Mouse (Mus musculus): ENCODE results near the gene Gm20388. TPM values are rescaled to one million over a fixed set of nuclear protein-coding genes. Genes with fewer than 3 reads are reported as not detected.

The Gm20388 gene
- total RNA-seq, 2 experiments from 2014 or later: 2.2 to 7.6 TPM

DNA sequence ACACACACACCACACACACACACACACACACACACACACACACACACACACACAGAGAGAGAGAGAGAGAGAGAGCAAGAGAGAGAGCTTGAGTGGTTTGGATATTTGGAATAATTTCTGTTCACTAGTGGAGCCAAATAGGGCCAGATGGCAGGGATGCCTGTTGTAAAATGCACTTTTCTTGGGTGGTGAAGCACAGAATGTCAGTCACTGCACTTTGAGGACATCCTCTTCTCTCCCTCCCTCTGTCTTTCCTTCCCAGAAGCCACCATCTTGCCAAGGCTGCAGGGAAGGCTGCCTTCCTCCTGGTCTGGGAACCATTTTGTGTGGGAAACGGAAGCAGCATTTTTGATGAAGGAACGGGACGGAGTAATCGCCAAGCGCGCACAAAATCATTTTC is 1151.9 kb downstream of the Gm20388 start:
- Histone ChIP-seq H3K27ac (peak overlapping the region; percentile 67), H3K4me3 (no peak overlapping the region)
- DNase-seq (ENCODE audit: low spot score in 2 of 2): peak; percentile 37 to 48
- TF ChIP-seq CTCF (conservative IDR thresholded peaks at IDR 0.05): no peak

DNA sequence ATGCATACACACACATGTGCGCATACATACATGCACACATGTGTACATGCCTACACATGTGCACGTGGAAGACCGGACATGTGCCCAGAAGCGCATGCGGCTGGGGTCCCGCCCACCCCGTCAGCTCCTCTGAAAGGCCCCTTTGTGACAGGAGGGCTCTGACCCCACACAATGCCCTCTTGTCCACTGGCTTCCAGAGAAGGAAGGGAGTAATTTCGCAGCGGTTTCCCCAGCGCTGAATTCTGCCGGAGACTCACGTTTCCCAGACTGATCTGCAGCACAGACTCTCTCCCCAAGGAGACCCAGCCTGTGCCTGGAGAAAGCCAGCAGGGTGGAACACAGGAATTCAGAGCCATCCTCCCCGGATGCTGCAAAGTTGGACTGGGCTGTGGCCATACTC is 1153.0 kb downstream of the Gm20388 start:
- no peak overlapping the region for H3K27ac ChIP-seq
- no peak overlapping the region for H3K4me3 ChIP-seq
- DNase-seq (ENCODE audit: low spot score in 2 of 2): no peak
- no peak for TF ChIP-seq CTCF (conservative IDR thresholded peaks at IDR 0.05)

DNA sequence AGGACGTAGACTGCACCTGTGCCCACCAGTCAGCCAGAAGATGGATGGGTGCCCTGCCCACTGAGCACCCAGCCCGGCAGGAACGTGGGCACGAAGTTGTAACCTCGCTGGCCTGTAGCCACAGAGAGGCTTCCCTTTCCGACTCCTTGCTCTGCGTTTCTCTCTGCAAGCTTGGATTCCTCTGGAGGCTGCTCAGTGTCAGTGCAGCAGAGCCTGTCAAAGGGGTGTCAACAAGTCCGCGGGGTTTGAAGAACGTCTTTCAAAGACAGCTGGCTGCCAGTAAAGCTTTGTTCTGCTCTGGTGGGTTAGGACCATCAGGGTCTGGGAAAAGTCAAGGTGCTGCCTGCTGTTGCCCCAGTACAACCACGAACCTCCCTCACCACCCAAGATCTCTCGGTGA is 1160.8 kb downstream of the Gm20388 start:
- DNase-seq (ENCODE audit: low spot score in 2 of 2): no peak
- TF ChIP-seq CTCF (conservative IDR thresholded peaks at IDR 0.05): peak; percentile 61

DNA sequence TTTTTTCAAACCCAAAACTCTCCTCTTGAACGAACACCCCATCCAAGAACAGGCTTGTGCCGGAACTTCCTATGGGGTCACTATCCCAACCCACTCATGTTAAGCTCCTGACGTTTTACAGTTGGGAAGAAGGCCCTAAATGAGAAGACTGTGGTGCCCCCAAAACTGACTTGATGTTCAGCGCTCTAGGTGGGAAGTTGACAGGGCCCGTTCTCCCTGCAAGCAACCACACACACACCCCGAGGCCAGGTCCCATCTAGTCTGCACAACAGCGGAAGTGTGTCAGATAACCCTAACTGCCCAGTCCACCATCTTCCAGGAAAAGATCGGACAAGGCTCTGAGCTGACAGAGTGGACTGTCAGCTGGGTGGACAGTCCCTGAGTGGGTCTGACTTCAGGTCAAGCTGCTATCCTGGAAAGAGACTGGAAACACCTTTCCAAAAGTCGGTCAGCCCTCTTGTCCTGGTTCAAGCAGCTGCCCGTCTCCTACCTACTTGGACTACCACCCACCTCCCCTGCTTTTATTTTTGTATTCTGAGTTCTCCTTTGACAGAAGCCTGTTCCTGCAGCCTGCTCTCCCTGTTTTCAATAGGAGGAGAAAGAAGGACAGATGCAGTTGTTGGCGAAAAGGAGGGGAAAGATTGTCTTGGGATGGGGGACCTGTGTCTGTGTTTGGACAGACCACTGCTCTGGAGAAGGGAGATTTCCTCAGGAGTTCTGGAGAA is 1161.9 kb downstream of the Gm20388 start:
- no peak for DNase-seq (ENCODE audit: low spot score in 2 of 2)
- no peak for TF ChIP-seq CTCF (conservative IDR thresholded peaks at IDR 0.05)
- Histone ChIP-seq H3K27ac (no peak overlapping the region), H3K4me3 (no peak overlapping the region)

More for the DNA sequence above, 1160.8 kb downstream of the Gm20388 start:
- no peak overlapping the region for H3K27ac ChIP-seq
- no peak overlapping the region for H3K4me3 ChIP-seq

DNA sequence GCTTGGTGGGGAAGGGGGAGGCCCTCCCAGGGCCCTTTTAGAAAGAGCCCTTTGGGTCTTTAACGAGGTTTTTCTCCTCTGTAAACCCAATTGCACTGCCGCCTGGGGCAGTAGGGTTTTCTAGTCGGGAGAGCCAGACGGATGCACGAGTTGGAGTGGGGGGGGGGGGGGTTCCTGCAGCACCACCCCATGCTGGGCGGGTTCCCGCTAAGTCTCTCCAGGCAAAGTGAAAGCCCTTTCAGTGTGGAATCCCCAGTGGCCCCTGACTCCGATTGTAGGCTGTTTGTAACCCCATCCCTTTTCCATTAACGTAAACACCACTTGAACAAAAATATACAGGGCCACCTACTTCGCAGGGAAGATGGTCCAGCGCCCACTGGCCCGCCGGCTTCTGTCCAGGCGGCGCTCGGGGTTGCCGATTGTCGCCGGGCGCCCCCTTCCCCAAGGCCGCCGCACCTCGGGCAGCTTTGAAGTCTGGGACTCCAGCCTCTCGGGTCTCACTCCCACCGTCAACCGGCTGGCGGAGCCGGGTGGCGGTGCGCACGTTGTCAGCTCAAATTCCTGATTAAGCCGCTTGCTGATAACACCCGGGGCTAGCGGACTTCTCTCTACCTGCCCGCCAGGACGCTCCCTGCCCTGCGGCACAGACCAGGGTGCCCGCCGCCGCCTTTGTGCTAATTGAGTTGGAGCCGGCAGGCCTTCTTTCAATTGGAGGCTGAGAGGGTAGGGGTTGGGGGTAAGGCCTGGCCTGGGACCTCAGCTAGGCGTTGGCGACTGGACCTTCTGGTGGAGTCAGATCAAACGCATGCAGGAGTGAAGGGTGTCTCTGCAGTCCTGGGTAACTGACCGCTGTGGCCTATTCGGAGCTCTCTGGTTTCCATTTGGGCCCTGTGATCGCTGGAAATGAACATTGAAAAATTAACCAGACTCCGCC is 1162.8 kb downstream of the Gm20388 start:
- TF ChIP-seq CTCF (conservative IDR thresholded peaks at IDR 0.05): no peak
- no peak for DNase-seq (ENCODE audit: low spot score in 2 of 2)
- no peak overlapping the region for H3K4me3 ChIP-seq

DNA sequence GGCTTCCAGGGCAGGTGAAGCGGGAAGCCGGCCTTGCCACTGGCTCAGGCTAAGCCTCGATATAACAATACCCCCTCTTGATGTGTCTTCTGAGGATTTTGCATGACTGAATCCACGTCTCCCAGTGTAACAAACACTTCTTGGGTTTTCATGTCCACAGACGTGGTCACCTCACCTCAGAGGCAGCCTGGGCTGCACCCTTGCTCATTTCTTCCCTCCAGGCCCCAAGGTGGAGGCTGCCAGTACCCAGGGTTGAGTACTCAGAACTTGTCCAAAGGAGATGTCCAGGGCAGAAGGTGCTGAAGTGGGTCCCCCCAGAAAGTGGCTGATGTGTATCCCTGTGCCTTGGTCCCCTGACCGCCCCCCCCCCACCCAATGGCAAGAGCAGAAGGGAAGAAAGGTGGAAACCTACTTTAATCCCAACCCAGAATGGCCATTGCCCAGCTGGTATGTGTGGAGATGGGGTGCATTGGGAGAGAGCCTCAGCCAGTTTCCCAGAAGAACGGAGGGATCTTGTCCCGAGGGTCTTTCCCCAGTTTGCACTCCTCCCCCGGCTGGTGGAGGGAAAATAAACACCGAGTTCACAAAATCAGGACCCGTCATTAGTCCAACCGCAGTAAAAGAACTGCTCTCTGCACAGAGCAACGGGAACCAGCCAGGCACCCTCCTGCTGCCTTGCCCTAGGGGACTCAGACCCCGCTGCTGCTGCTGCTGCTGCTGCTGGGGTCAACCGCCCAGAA is 1163.6 kb downstream of the Gm20388 start:
- no peak for TF ChIP-seq CTCF (conservative IDR thresholded peaks at IDR 0.05)
- no peak overlapping the region for H3K4me3 ChIP-seq
- H3K27ac ChIP-seq: no peak overlapping the region
- DNase-seq (ENCODE audit: low spot score in 2 of 2): no peak

More for the DNA sequence above, 1162.8 kb downstream of the Gm20388 start:
- no peak overlapping the region for H3K27ac ChIP-seq

DNA sequence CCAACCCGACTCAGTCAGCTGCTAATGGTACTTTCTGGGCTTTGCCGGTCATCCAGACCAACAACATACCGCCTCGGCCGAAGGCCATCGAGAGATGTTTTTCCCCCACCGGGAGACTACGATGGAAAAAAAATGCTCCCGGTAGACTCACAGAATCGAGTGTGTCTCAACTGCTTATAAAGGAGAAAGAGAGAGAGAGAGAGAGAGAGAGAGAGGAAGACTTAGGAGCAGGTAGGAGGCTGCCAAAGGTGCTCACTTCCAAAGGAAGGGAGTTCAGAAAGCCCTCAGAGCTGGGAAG is 1164.2 kb downstream of the Gm20388 start:
- DNase-seq (ENCODE audit: low spot score in 2 of 2): no peak
- TF ChIP-seq CTCF (conservative IDR thresholded peaks at IDR 0.05): no peak
- no peak overlapping the region for H3K27ac ChIP-seq

DNA sequence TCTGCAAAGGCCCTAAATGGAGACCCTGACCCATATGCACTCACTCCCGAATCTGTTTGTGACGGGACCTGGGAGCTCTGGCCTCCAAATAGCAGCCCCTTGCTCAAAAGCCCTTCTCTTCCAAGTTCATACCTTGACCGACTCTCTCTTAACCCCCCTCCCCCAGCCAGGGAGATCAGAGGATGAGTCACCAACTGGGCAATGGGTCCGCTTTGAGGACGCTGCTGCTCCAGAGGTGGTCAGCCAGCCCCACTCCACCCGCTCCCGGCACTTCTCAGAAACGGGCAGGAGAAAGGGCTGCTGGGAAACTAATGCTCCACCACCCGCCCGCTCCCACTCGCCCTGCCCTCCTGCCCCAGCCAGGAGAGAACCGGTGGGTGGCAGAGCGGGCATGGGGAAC is 1165.3 kb downstream of the Gm20388 start:
- no peak for DNase-seq (ENCODE audit: low spot score in 2 of 2)

More for the DNA sequence above, 1164.2 kb downstream of the Gm20388 start:
- H3K4me3 ChIP-seq: no peak overlapping the region

DNA sequence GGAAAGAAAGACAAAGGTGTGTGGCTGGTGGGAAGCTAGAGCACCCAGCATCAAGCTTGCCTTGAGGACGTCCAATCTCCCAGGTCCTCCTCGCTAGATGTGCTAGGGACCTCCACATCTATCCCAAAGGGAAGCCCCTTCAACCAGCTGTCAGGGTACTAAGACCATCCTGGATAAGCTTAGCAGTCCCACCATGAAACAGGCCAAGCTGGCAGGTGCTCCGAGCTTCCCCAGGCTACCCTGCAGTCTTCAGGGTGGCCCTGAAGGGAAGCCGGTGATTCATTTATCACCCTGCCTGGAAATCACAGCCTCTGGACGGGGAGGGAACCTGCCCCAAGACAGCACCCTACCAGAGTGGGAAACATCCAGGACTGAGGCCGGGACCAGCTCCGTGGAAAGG is 1165.9 kb downstream of the Gm20388 start:
- no peak for TF ChIP-seq CTCF (conservative IDR thresholded peaks at IDR 0.05)
- DNase-seq (ENCODE audit: low spot score in 2 of 2): no peak

More for the DNA sequence above, 1165.3 kb downstream of the Gm20388 start:
- H3K4me3 ChIP-seq: no peak overlapping the region
- no peak for TF ChIP-seq CTCF (conservative IDR thresholded peaks at IDR 0.05)
- H3K27ac ChIP-seq: no peak overlapping the region

DNA sequence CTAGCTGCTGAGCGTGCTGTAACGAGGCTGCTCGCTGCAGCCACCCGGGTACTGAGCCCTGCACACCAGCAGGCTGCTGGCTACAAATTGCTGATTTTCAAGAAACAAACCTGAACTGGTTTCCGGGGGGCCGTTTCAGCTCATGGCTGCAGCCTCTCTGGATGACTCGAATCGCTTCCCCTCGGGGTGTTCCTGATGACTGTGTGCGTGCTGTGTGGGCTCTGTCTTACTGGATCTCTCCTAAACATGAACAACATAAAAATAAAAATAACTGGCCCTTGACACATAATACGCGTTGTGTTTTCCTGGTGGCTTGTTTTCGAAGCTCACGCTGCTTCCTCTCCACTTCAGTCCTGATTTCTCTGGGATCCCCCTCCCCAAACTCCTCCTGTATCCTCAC is 1168.1 kb downstream of the Gm20388 start:
- Histone ChIP-seq H3K27ac (no peak overlapping the region), H3K4me3 (no peak overlapping the region)
- no peak for DNase-seq (ENCODE audit: low spot score in 2 of 2)
- TF ChIP-seq CTCF (conservative IDR thresholded peaks at IDR 0.05): no peak

More for the DNA sequence above, 1165.9 kb downstream of the Gm20388 start:
- Histone ChIP-seq H3K4me3 (no peak overlapping the region), H3K27ac (no peak overlapping the region)

DNA sequence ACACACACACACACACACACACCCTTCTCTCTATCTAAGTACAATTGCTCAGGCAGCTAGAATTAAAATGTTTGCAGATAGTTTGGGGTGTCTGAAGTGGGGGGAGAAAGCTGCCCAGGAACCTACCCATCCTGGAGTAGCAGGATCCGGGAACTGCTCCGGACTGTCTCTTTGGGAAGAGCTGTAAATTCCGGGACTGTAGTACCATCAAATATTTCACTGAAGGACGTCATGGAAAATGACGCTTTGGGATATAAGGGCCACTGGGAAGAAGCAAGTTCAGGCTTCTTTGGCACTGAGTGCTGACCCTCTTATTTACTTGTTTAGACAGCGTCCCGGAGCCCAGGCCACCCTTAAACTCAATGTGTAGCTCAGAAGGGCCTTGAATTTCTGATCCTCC is 1168.6 kb downstream of the Gm20388 start:
- no peak for TF ChIP-seq CTCF (conservative IDR thresholded peaks at IDR 0.05)
- no peak overlapping the region for H3K4me3 ChIP-seq
- no peak for DNase-seq (ENCODE audit: low spot score in 2 of 2)

DNA sequence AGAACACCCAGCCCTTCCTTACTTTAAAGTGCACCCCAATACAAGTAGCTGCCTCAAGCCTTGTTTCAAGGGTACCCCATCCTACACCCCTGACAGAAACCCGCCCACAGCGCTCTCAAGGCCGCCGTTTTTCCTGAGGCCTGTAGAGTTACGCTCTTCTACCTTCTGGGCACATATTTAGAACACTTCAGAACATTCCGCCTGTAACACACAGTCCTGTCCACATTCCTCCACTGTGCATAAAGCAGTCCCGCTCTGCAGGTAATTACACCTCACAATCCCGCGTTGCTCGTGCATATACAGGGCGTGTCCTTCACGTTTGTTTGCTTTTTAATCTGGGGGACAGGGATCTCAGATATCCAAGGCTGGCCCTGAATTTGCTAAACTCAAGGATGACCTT is 1169.3 kb downstream of the Gm20388 start:
- TF ChIP-seq CTCF (conservative IDR thresholded peaks at IDR 0.05): no peak
- no peak for DNase-seq (ENCODE audit: low spot score in 2 of 2)
- Histone ChIP-seq H3K4me3 (no peak overlapping the region), H3K27ac (no peak overlapping the region)

More for the DNA sequence above, 1168.6 kb downstream of the Gm20388 start:
- no peak overlapping the region for H3K27ac ChIP-seq
